Mouse (Mus musculus) spleen, adult 12 weeks (tissue): ENCODE data around the gene Spc24.
"Not testable (repeated sequence)": the region's sequence is repeated elsewhere in the genome, so short reads cannot be mapped to it uniquely, and the experiment has no call there.

Source experiments
- DNase-seq: peaks from one replicate; pipeline ENCODE4 v3.0.0; 2022; ENCODE audit warnings: low spot score

Gene Spc24

GRCm38 (mm10) chr9:21784517-21785307 lies 24.6 kb upstream of the Spc24 start:
- DNase-seq = no peak

DNA sequence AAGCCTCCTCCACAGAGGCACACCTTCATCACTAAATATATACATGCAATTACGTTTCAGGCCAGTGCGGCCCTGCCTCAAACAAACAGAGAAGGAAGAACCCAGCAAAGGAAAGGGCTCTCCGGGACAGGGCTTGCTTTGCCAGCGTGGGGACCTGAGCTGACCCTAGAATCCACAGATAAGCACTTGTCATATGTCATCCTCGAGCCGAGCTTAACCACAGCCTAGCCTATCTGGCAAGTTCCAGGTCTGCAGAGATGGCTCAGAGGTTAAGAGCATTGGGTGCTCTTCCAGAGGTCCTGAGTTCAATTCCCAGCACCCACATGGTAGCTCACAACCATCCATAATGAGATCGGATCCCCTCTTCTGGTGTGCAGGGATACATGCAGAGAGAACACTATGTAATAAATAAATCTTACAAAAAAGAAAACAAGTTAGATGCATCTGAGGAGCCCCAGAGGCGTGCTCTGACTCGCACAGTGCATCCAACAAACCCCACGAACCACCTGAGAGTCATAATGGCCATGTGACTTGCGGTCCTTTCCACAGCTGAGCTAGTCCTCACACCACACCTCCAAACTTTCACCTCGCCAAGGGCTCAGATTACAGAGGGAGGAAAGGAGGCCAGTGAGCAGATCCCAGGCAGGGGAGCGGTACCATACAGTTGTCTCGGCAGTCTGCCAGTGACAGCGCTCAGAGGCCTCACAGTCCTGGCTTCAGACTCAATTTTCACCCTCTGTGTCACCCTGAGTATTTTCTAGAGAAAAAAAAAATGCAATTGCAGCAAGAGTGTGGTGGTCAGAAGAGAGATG lies 21.8 kb upstream of the Spc24 start:
- DNase-seq = no peak

DNA sequence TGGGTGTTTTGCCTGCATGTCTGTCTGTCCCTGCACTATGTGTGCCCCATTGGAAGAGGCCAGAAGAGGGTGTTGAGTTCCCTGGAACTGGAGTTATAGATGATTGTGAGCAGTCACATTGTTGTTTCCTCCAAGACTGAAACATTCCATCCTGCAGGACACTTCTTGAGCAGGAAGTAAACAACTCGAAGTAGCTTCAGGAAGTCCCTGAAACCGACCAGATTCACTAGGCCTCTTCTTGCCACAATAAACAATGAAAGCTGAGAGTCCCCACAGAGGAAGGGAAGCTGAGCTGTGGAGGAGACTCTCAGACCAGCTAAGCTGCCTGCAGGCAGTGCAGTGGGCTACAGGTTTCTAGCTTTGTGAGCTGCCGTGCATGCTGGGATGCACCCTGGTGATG lies 17.6 kb upstream of the Spc24 start:
- DNase-seq = no peak

DNA sequence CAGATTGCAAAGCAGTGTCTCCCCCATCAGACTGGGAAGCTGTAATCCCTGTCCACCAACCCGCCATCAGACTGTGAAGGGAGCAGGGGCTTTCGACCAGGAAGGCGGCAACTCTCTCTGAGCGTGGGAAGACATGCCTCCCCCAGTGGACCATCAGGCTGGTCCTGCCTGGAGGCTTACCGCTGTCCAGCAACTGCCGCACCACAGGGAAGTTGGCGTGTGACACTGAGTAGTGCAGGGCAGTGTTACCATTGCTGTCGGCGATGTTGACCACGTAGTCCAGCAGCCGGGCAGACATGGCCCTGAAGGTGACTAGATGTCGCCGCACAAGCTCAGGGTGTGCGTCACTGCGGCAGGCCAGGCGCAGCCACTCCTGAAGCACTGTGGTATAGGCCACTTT lies 14.2 kb upstream of the Spc24 start:
- no peak for DNase-seq

- DNase-seq = not testable (repeated sequence)
Observed at GRCm38 (mm10) chr9:21773396-21773795, 13.3 kb upstream of the Spc24 start.

DNA sequence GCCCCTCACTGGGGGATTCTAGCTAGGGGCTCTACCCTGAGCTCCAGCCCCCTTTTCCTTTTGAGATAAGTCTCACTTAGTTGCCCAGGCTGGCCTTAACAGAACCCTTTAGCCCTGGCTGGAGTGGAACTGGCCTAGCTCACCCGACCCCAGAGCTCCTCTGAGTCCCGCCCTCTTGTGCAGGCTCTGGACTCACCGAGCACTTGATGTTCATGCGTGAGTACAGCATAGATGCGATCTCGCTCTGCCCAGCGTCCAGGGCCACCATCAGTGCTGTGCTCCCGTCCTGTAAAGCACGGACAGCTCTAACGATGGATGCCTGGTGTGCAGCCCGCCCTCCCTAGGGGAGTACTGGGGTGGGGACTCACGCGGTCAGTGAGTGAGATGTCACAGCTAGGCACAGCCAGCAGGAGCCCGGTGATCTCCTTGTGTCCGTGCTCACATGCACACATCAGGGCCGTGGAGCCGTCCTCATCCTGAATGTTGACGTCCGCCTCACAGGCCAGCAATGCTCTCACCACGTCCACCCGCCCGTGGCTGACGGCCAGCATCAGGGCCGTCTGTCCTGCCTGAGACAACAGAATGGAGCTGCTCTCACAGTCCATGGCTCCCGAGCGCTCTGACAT lies 9.6 kb upstream of the Spc24 start:
- DNase-seq = no peak

GRCm38 (mm10) chr9:21768511-21769411 lies 8.7 kb upstream of the Spc24 start:
- DNase-seq = no peak

DNA sequence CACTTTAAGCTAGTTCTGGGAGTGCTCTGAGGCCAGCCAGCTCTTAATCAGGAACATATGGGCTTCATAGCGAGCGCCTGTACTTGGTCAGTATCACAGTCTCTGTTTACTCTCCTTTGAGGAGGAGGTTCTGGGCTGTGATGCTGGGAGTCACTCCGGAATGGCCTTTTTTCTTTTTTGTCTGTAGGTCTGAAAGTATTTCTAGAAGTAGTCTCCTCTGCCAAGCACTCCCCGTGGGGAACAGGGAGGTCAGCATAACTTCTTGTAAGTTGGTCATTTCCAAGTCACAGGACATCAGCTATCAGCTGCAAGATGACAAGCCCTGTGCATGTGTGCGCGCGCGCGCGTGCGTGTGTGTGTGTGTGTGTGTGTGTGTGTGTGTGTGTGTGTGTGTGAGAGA lies 7.8 kb upstream of the Spc24 start:
- DNase-seq = no peak

- no peak for DNase-seq
Observed at GRCm38 (mm10) chr9:21764084-21764999, 4.2 kb upstream of the Spc24 start.

DNA sequence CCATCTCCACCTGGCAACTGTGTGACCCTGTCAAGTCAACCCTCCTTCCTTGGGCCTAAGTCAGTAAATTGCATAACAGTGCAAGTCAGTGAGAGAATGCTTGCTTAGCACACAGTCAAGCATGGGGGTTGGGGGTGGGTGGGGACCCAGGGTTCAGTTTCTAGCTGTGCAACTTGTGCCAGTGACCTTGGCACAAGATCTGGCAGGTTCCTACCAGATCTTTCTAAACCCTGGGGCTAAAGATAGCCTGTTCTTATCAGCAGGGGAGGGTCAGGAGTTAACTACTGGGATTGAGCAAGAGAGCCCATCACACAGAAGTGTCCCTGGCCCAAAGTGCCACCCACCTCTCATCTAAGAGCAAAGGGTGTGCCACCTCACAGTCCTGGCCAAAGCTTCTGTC lies 2.0 kb upstream of the Spc24 start:
- DNase-seq = no peak

- DNase-seq = no peak
Observed at GRCm38 (mm10) chr9:21759718-21760117, 385 bp downstream of the Spc24 start.

DNA sequence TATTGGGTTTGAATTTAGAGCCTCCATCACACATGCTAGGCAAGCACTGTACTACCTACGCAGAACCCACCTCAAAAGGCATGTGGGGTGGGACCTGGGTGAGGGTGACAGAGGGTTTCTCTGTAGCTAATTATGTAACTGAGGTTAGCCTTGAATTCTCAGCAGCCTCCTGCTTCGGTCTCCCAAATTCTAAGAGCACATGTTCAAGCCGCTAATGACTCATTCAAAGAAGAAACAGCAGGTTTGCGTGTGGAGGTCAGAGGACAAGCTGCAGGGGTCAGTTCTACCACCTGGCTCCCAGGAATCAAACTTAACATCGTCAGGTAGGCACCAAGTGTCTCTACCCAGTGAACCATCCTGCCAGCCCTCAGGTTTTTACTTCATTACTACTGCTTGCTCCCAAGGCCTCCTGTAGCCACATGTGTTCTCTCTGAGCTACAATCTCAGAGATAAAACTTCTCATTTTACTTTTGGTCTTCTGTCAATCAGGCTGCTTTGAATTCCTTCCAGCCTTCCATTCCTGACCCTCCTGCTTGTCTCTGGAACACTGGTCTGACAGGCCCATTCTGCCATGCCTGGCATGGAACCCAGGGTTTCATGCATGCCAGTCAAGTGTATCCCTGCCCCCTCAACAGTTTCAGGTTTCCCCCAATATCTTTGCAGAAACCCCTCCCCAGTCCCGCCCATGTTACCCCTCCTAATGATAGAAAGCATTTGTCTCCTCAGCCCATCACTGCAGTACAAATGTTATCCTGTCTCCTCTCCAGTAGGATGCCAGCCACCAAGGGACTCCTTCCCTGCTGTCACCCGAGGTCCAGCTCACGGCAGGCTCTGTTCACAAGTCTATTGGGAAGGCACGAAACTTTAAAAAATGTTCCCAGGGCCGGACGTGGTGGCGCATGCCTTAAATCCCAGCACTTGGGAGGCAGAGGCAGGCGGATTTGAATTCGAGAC lies 1.2 kb downstream of the Spc24 start:
- DNase-seq = no peak

DNA sequence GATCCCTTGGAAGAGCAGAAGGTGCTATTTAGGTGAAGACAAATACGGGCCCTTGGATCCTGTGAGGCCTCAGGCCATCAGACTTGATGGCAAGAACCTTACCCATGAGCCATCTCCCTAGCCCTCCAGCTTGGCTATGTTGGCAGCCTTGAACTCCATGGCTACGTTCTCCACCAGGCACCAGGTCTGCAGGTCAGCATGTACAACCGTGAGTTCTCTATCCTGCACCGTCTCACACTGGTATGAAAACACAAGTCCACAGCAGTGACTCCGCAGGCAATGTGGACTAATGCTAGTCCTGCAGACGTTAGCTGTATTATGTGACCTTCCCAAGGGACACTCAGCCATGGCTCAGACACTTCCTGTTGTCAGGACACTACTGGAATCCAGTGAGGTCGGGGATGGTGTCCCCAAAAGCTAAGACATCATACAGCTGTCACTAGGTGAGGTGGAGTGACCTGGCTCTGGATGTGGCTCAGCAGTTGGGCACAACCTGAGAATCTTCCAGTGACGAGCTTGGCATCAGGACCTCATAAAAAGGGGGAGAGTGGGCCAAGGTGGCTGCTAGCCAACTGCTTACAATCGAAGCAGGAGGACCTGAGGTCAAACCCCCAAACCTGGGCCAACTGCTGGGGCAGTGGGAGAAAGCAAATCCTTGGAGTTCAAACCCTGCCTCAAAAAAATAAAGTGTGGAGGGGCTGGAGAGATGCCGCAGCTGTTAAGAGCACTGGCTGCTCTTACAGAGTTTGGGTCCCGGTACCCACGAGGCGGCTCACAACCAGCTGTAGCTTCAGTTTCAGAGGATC lies 5.4 kb downstream of the Spc24 start:
- no peak for DNase-seq

GRCm38 (mm10) chr9:21754003-21754402 lies 6.1 kb downstream of the Spc24 start:
- DNase-seq = no peak

GRCm38 (mm10) chr9:21752252-21752792 lies 7.8 kb downstream of the Spc24 start:
- no peak for DNase-seq

DNA sequence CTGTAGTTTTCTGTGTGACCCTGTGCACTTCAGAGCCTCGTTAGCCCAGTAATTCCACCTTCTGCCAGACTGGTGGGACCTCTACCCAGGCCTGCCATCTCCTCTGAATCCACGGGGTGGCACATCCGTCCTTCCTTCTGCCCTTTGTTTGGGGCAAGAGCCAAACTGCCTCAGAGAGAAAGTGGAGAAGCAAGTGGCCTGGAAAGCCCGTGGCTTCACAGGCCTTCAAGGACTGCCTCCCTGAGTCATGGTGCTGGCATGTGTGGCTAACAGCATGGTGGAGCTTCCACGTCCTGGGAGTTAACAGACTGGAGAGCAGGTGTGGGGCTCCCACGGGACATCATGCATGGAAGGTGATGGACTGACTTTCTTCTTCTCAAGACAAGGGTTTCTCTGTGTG lies 8.8 kb downstream of the Spc24 start:
- DNase-seq = no peak

- DNase-seq = no peak
Observed at GRCm38 (mm10) chr9:21750370-21750769, 9.7 kb downstream of the Spc24 start.

GRCm38 (mm10) chr9:21749382-21750118 lies 10.6 kb downstream of the Spc24 start:
- DNase-seq = no peak
